Mouse (Mus musculus) embryonic facial prominence, embryonic 14.5 days (tissue): ENCODE data around the gene Gm17387. TPM values are rescaled to one million over a fixed set of nuclear protein-coding genes. Genes with fewer than 3 reads are reported as not detected.

Experiments used
- ATAC-seq: fragments of 200-750 bp; cut with Nextera tagmentation; 2 replicates; pipeline ENCODE4 v1.8.0; 2017; ENCODE audit warnings: low read depth, moderate number of reproducible peaks, moderate TSS enrichment
- DNase-seq: peaks from one replicate; pipeline ENCODE4 v3.0.0-alpha.2; 2015; ENCODE audit warnings: low spot score
- H3K27ac ChIP-seq: fragments of 300-500 bp; sonication (generic); replicated peaks from 2 replicates; pipeline ENCODE4 v1.5.1; 2014; ENCODE audit warnings: low read depth, mild to moderate bottlenecking, low read length, moderate library complexity
- H3K27me3 ChIP-seq: fragments of 300-500 bp; sonication (generic); replicated peaks from 2 replicates; pipeline ENCODE4 v1.6.1; 2014; ENCODE audit warnings: low read length; ENCODE audit not compliant: control insufficient read depth, insufficient read depth
- H3K36me3 ChIP-seq: fragments of 300-500 bp; sonication (generic); 2 replicates; pipeline ENCODE4 v1.6.1; 2014; ENCODE audit warnings: low read length, mixed read lengths; ENCODE audit not compliant: control insufficient read depth, insufficient read depth
- H3K4me1 ChIP-seq: fragments of 300-500 bp; sonication (generic); 2 replicates; pipeline ENCODE4 v1.6.1; 2014; ENCODE audit warnings: antibody characterized with exemption, low read length; ENCODE audit not compliant: control insufficient read depth, insufficient read depth
- H3K4me2 ChIP-seq: fragments of 300-500 bp; sonication (generic); 2 replicates; pipeline ENCODE4 v1.6.1; 2014; ENCODE audit warnings: low read depth, mild to moderate bottlenecking, low read length, moderate library complexity, mixed read lengths
- H3K4me3 ChIP-seq: fragments of 300-500 bp; sonication (generic); 2 replicates; pipeline ENCODE4 v1.5.1; 2014; ENCODE audit warnings: low read depth, mild to moderate bottlenecking, low read length
- H3K9ac ChIP-seq: fragments of 300-500 bp; sonication (generic); 2 replicates; pipeline ENCODE4 v1.6.1; 2014; ENCODE audit warnings: low read depth, mild to moderate bottlenecking, low read length, moderate library complexity, mixed read lengths
- H3K9me3 ChIP-seq: fragments of 300-500 bp; sonication (generic); 2 replicates; pipeline ENCODE4 v1.6.1; 2016; ENCODE audit warnings: low read length; ENCODE audit not compliant: control insufficient read depth
- WGBS: fragments of 180-500 bp; shearing (Covaris S2); extraction: QIAGEN DNeasy Blood & Tissue Kit; methylation state at CpG from one replicate; pipeline ENCODE4 v1.1.7; 2014; 5-methylcytosine and 5-hydroxymethylcytosine counted together
- polyA plus RNA-seq: library from polyadenylated mRNA; unstranded; fragments of >200 nt; fragmentation: Nextera tagmentation; extraction: Ambion mirVana; gene quantifications from 2 replicates; pipeline ENCODE4 v1.2.1, GENCODE M21; 2014

Gm17387 gene
- polyA plus RNA-seq, 1 experiment from 2014 or later: not detected

- Histone ChIP-seq H3K27me3 (no peaks in the 10 kb centered on the region), H3K9me3 (no peaks in the 10 kb centered on the region), H3K36me3 (0 out of 2 replicates have a peak, but pooled peaks cover 3% of the 10 kb centered on the region), H3K27ac (no peak overlapping the region), H3K4me1 (peaks cover 10% of the 10 kb centered on the region), H3K4me2 (no peak overlapping the region), H3K9ac (no peak overlapping the region), H3K4me3 (no peak overlapping the region)
- DNase-seq (no peak), ATAC-seq (no peak)
- WGBS: 90% methylated on average over 14 of the region's 14 CpGs
These were observed 29.8 kb downstream of the Gm17387 start for GRCm38 (mm10) chr7:141058601-141059341.

- peak overlapping the region; percentile 89; the same call in 1 of the 2 replicates for H3K9ac ChIP-seq
- WGBS: 77% methylated on average over 2 of the region's 2 CpGs
- no peaks in the 10 kb centered on the region for H3K27me3 ChIP-seq
- H3K27ac ChIP-seq: no peak overlapping the region
- peaks cover 12% of the 10 kb centered on the region; the same call in 1 of the 2 replicates for H3K36me3 ChIP-seq
- no peak for DNase-seq
- peak overlapping the region; percentile 80 for H3K4me3 ChIP-seq
- H3K9me3 ChIP-seq: no peaks in the 10 kb centered on the region
- peaks cover 10% of the 10 kb centered on the region for H3K4me1 ChIP-seq
- ATAC-seq: no peak
- peak overlapping the region; percentile 93 for H3K4me2 ChIP-seq
These were observed 31.0 kb downstream of the Gm17387 start for GRCm38 (mm10) chr7:141059929-141060328.

- H3K4me2 ChIP-seq: peak within 1 kb of the TSS; percentile 93
- peaks cover 10% of the 10 kb centered on the region for H3K4me1 ChIP-seq
- peak; percentile 94 for DNase-seq
- under 1% methylated on average over 41 of the region's 72 CpGs for WGBS
- peak within 1 kb of the TSS; percentile 80 for H3K4me3 ChIP-seq
- H3K27me3 ChIP-seq: no peaks in the 10 kb centered on the region
- no peaks in the 10 kb centered on the region for H3K9me3 ChIP-seq
- peak within 1 kb of the TSS; percentile 89 for H3K9ac ChIP-seq
- ATAC-seq: peak; percentile 98
- peak within 1 kb of the TSS; percentile 39; the same call in 1 of the 2 replicates for H3K27ac ChIP-seq
- peaks cover 19% of the 10 kb centered on the region; the same call in 1 of the 2 replicates for H3K36me3 ChIP-seq
These were observed 31.7 kb downstream of the Gm17387 start, which contains the start of gene B4galnt4 for GRCm38 (mm10) chr7:141060426-141061242. Gene B4galnt4 (plus strand): TSS chr7:141061104.

GRCm38 (mm10) chr7:141061269-141061692 is 32.4 kb downstream of the Gm17387 start:
- Histone ChIP-seq H3K9ac (peak overlapping the region; percentile 89), H3K4me1 (peaks cover 10% of the 10 kb centered on the region), H3K4me3 (peak overlapping the region; percentile 80), H3K4me2 (peak overlapping the region; percentile 93), H3K36me3 (peaks cover 25% of the 10 kb centered on the region), H3K27ac (0 out of 2 replicates have a peak overlapping the region, but pooled peaks have one; percentile 39), H3K27me3 (no peaks in the 10 kb centered on the region), H3K9me3 (no peaks in the 10 kb centered on the region)
- WGBS: under 1% methylated on average over 23 of the region's 37 CpGs
- ATAC-seq (peak; percentile 60), DNase-seq (no peak)

GRCm38 (mm10) chr7:141062525-141062924 is 33.6 kb downstream of the Gm17387 start:
- peaks cover 31% of the 10 kb centered on the region for H3K36me3 ChIP-seq
- DNase-seq: no peak
- H3K4me1 ChIP-seq: peaks cover 10% of the 10 kb centered on the region
- H3K9ac ChIP-seq: no peak overlapping the region
- no peak overlapping the region for H3K27ac ChIP-seq
- H3K9me3 ChIP-seq: no peaks in the 10 kb centered on the region
- no peak overlapping the region for H3K4me3 ChIP-seq
- H3K27me3 ChIP-seq: no peaks in the 10 kb centered on the region
- WGBS: 75% methylated on average over 7 of the region's 7 CpGs
- no peak for ATAC-seq
- no peak overlapping the region for H3K4me2 ChIP-seq

GRCm38 (mm10) chr7:141063353-141063752 is 34.4 kb downstream of the Gm17387 start:
- no peaks in the 10 kb centered on the region for H3K9me3 ChIP-seq
- WGBS: 87% methylated on average over 3 of the region's 3 CpGs
- no peaks in the 10 kb centered on the region for H3K27me3 ChIP-seq
- no peak overlapping the region for H3K27ac ChIP-seq
- peaks cover 10% of the 10 kb centered on the region for H3K4me1 ChIP-seq
- ATAC-seq (no peak), DNase-seq (no peak)
- H3K4me2 ChIP-seq: no peak overlapping the region
- H3K9ac ChIP-seq: no peak overlapping the region
- H3K4me3 ChIP-seq: no peak overlapping the region
- H3K36me3 ChIP-seq: peaks cover 39% of the 10 kb centered on the region

GRCm38 (mm10) chr7:141064175-141064574 is 35.2 kb downstream of the Gm17387 start:
- 89% methylated on average over 6 of the region's 7 CpGs for WGBS
- no peaks in the 10 kb centered on the region for H3K27me3 ChIP-seq
- no peak overlapping the region for H3K27ac ChIP-seq
- no peak overlapping the region for H3K9ac ChIP-seq
- ATAC-seq (no peak), DNase-seq (no peak)
- H3K4me1 ChIP-seq: peaks cover 10% of the 10 kb centered on the region
- H3K4me3 ChIP-seq: no peak overlapping the region
- H3K4me2 ChIP-seq: no peak overlapping the region
- peaks cover 45% of the 10 kb centered on the region for H3K36me3 ChIP-seq
- no peaks in the 10 kb centered on the region for H3K9me3 ChIP-seq

- no peak for ATAC-seq
- Histone ChIP-seq H3K4me1 (peaks cover 10% of the 10 kb centered on the region), H3K27ac (no peak overlapping the region), H3K27me3 (no peaks in the 10 kb centered on the region), H3K36me3 (peaks cover 45% of the 10 kb centered on the region), H3K4me3 (no peak overlapping the region), H3K4me2 (no peak overlapping the region), H3K9me3 (no peaks in the 10 kb centered on the region), H3K9ac (no peak overlapping the region)
- 93% methylated on average over 7 of the region's 7 CpGs for WGBS
- DNase-seq: no peak
These were observed 35.6 kb downstream of the Gm17387 start for GRCm38 (mm10) chr7:141064576-141064975.
